Mouse (Mus musculus): ENCODE results near the gene Plekhg5. TPM values are rescaled to one million over a fixed set of nuclear protein-coding genes. Genes with fewer than 3 reads are reported as not detected.
"Not testable (repeated sequence)": the region's sequence is repeated elsewhere in the genome, so short reads cannot be mapped to it uniquely, and the experiment has no call there.

The Plekhg5 gene
- polyA plus RNA-seq, 1 experiment from 2014 or later: 9.0 TPM

GRCm38 (mm10) chr4:152032922-152033321, 39.4 kb upstream of the Plekhg5 start:
- Histone ChIP-seq H3K9me3 (ENCODE audit: control insufficient read depth, low read length) (no peaks in the 10 kb centered on the region), H3K27ac (ENCODE audit: low read depth) (no peak overlapping the region), H3K9ac (ENCODE audit: low read length) (no peak overlapping the region), H3K36me3 (ENCODE audit: control insufficient read depth, insufficient read depth, low read length) (no peaks in the 10 kb centered on the region), H3K4me1 (replicated peaks; ENCODE audit: control insufficient read depth, insufficient read depth, low read length) (peaks cover 6% of the 10 kb centered on the region; the same call in 1 of the 2 replicates), H3K4me2 (ENCODE audit: low read length) (no peak overlapping the region), H3K4me3 (ENCODE audit: low read depth, low read length) (no peak overlapping the region), H3K27me3 (replicated peaks; ENCODE audit: control insufficient read depth, insufficient read depth, low read length) (no peaks in the 10 kb centered on the region)
- DNase-seq (ENCODE audit: low spot score) (no peak), ATAC-seq (replicated peaks; ENCODE audit: low FRiP score, low TSS enrichment, low read depth) (no peak)
- WGBS: 85% methylated on average over 13 of the region's 13 CpGs

GRCm38 (mm10) chr4:152036464-152036863, 35.8 kb upstream of the Plekhg5 start:
- not testable (repeated sequence) for H3K9ac ChIP-seq (ENCODE audit: low read length); H3K4me3 ChIP-seq (ENCODE audit: low read depth, low read length); H3K27ac ChIP-seq (ENCODE audit: low read depth); H3K27me3 ChIP-seq (replicated peaks; ENCODE audit: control insufficient read depth, insufficient read depth, low read length); H3K9me3 ChIP-seq (ENCODE audit: control insufficient read depth, low read length); H3K4me1 ChIP-seq (replicated peaks; ENCODE audit: control insufficient read depth, insufficient read depth, low read length); H3K36me3 ChIP-seq (ENCODE audit: control insufficient read depth, insufficient read depth, low read length); H3K4me2 ChIP-seq (ENCODE audit: low read length); ATAC-seq (replicated peaks; ENCODE audit: low FRiP score, low TSS enrichment, low read depth); DNase-seq (ENCODE audit: low spot score)
- 87% methylated on average over 6 of the region's 6 CpGs for WGBS

- Histone ChIP-seq H3K4me3 (ENCODE audit: low read depth, low read length) (peak within 1 kb of the TSS; percentile 99), H3K4me1 (replicated peaks; ENCODE audit: control insufficient read depth, insufficient read depth, low read length) (peaks cover 8% of the 10 kb centered on the region), H3K4me2 (ENCODE audit: low read length) (peak within 1 kb of the TSS; percentile 97), H3K9ac (ENCODE audit: low read length) (peak within 1 kb of the TSS; percentile 75), H3K27me3 (replicated peaks; ENCODE audit: control insufficient read depth, insufficient read depth, low read length) (no peaks in the 10 kb centered on the region), H3K27ac (ENCODE audit: low read depth) (no peak within 1 kb of the TSS), H3K9me3 (ENCODE audit: control insufficient read depth, low read length) (no peaks in the 10 kb centered on the region), H3K36me3 (ENCODE audit: control insufficient read depth, insufficient read depth, low read length) (peaks cover 25% of the 10 kb centered on the region)
- WGBS: 49% methylated on average over 10 of the region's 10 CpGs
- ATAC-seq (replicated peaks; ENCODE audit: low FRiP score, low TSS enrichment, low read depth) (no peak), DNase-seq (ENCODE audit: low spot score) (no peak)
Measured at GRCm38 (mm10) chr4:152038225-152038984, 33.9 kb upstream of the Plekhg5 start, which contains the start of gene Tas1r1. TSS of gene Tas1r1 (minus strand) at chr4:152038568.

GRCm38 (mm10) chr4:152038985-152039830, 33.1 kb upstream of the Plekhg5 start, which contains the start of gene Nol9:
TSS of gene Nol9 (plus strand) at chr4:152039321.
- WGBS: under 1% methylated on average over 70 of the region's 86 CpGs
- H3K4me2 ChIP-seq (ENCODE audit: low read length): peak within 1 kb of the TSS; percentile 97
- ATAC-seq (replicated peaks; ENCODE audit: low FRiP score, low TSS enrichment, low read depth) (peak; percentile 88), DNase-seq (ENCODE audit: low spot score) (peak; percentile 98)
- H3K9ac ChIP-seq (ENCODE audit: low read length): peak within 1 kb of the TSS; percentile 75
- peak within 1 kb of the TSS; percentile 99 for H3K4me3 ChIP-seq (ENCODE audit: low read depth, low read length)
- no peaks in the 10 kb centered on the region for H3K27me3 ChIP-seq (replicated peaks; ENCODE audit: control insufficient read depth, insufficient read depth, low read length)
- H3K4me1 ChIP-seq (replicated peaks; ENCODE audit: control insufficient read depth, insufficient read depth, low read length): peaks cover 8% of the 10 kb centered on the region
- H3K9me3 ChIP-seq (ENCODE audit: control insufficient read depth, low read length): no peaks in the 10 kb centered on the region
- no peak within 1 kb of the TSS for H3K27ac ChIP-seq (ENCODE audit: low read depth)
- peaks cover 33% of the 10 kb centered on the region for H3K36me3 ChIP-seq (ENCODE audit: control insufficient read depth, insufficient read depth, low read length)

GRCm38 (mm10) chr4:152039831-152040310, 32.4 kb upstream of the Plekhg5 start:
- H3K9me3 ChIP-seq (ENCODE audit: control insufficient read depth, low read length): no peaks in the 10 kb centered on the region
- 3% methylated on average over 25 of the region's 25 CpGs for WGBS
- no peak for ATAC-seq (replicated peaks; ENCODE audit: low FRiP score, low TSS enrichment, low read depth)
- no peak for DNase-seq (ENCODE audit: low spot score)
- H3K36me3 ChIP-seq (ENCODE audit: control insufficient read depth, insufficient read depth, low read length): peaks cover 40% of the 10 kb centered on the region
- peak overlapping the region; percentile 75 for H3K9ac ChIP-seq (ENCODE audit: low read length)
- peaks cover 8% of the 10 kb centered on the region for H3K4me1 ChIP-seq (replicated peaks; ENCODE audit: control insufficient read depth, insufficient read depth, low read length)
- peak overlapping the region; percentile 99 for H3K4me3 ChIP-seq (ENCODE audit: low read depth, low read length)
- peak overlapping the region; percentile 97 for H3K4me2 ChIP-seq (ENCODE audit: low read length)
- H3K27ac ChIP-seq (ENCODE audit: low read depth): no peak overlapping the region
- H3K27me3 ChIP-seq (replicated peaks; ENCODE audit: control insufficient read depth, insufficient read depth, low read length): no peaks in the 10 kb centered on the region

DNA sequence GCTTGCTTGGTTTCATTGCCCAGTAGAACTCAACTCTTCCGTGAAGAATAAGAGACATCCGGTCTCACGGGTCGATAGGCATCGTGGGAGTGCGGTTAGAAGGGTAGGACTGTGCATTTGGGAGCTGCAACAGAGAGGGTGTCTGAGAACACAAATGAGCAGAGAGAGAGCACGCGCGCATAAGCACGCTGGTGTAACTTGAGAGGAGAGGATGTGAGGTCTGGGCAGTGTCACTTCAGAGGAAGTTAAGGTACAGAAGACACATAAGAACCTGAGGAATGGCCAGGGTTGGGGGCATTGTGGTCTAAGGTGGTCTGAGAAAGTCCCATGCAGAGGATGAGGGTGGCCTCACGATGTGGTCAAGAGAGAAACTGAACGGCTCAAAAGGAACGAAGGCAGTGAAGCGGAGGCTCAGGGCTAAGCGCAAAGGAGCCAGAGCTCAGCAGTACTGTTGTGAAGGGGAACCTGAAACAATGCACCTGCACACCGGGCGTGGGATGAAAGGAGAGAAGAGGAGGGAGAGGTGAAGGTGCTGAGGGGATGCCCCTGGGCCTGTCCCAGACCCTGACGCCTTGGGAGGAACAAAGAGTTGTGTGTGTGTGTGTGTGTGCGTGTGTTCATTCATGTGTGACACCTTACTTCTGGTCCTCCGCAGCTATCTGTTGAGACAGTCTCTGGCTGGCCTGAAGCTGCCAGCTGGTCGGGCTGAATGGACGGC, 30.2 kb upstream of the Plekhg5 start:
- Histone ChIP-seq H3K4me3 (ENCODE audit: low read depth, low read length) (no peak overlapping the region), H3K4me1 (replicated peaks; ENCODE audit: control insufficient read depth, insufficient read depth, low read length) (peaks cover 8% of the 10 kb centered on the region), H3K27ac (ENCODE audit: low read depth) (no peak overlapping the region), H3K9me3 (ENCODE audit: control insufficient read depth, low read length) (no peaks in the 10 kb centered on the region), H3K4me2 (ENCODE audit: low read length) (no peak overlapping the region), H3K9ac (ENCODE audit: low read length) (no peak overlapping the region), H3K27me3 (replicated peaks; ENCODE audit: control insufficient read depth, insufficient read depth, low read length) (no peaks in the 10 kb centered on the region), H3K36me3 (ENCODE audit: control insufficient read depth, insufficient read depth, low read length) (peaks cover 62% of the 10 kb centered on the region)
- WGBS: 96% methylated on average over 22 of the region's 22 CpGs
- DNase-seq (ENCODE audit: low spot score) (no peak), ATAC-seq (replicated peaks; ENCODE audit: low FRiP score, low TSS enrichment, low read depth) (no peak)

DNA sequence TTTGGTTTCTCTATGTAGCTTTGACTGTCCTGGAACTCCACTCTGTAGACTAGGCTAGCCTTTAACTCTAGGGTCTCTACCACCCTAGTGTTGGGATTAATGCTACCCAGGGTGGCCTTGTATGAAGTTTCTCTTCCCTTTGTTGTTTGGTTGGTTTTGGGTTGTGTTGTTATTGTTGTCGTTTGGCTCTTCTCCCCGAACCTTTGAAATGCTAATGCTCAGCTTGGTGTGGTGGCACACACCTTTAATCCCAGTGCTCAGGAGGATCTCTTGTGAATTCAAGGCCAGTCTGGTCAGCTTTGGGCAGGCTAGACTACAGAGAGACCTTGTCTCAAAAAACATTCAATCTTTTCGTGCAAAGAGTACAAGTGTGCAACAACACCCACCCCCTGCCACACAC, 29.1 kb upstream of the Plekhg5 start:
- ATAC-seq (replicated peaks; ENCODE audit: low FRiP score, low TSS enrichment, low read depth) (no peak), DNase-seq (ENCODE audit: low spot score) (no peak)
- H3K4me2 ChIP-seq (ENCODE audit: low read length): no peak overlapping the region
- WGBS: 77% methylated on average over 3 of the region's 3 CpGs
- H3K4me1 ChIP-seq (replicated peaks; ENCODE audit: control insufficient read depth, insufficient read depth, low read length): peaks cover 8% of the 10 kb centered on the region
- no peak overlapping the region for H3K27ac ChIP-seq (ENCODE audit: low read depth)
- no peak overlapping the region for H3K9ac ChIP-seq (ENCODE audit: low read length)
- H3K9me3 ChIP-seq (ENCODE audit: control insufficient read depth, low read length): no peaks in the 10 kb centered on the region
- H3K27me3 ChIP-seq (replicated peaks; ENCODE audit: control insufficient read depth, insufficient read depth, low read length): no peaks in the 10 kb centered on the region
- H3K36me3 ChIP-seq (ENCODE audit: control insufficient read depth, insufficient read depth, low read length): peaks cover 73% of the 10 kb centered on the region
- H3K4me3 ChIP-seq (ENCODE audit: low read depth, low read length): no peak overlapping the region

GRCm38 (mm10) chr4:152044609-152045008, 27.7 kb upstream of the Plekhg5 start:
- H3K9me3 ChIP-seq (ENCODE audit: control insufficient read depth, low read length): no peaks in the 10 kb centered on the region
- no peak for ATAC-seq (replicated peaks; ENCODE audit: low FRiP score, low TSS enrichment, low read depth)
- H3K4me3 ChIP-seq (ENCODE audit: low read depth, low read length): no peak overlapping the region
- DNase-seq (ENCODE audit: low spot score): no peak
- H3K27ac ChIP-seq (ENCODE audit: low read depth): no peak overlapping the region
- H3K4me1 ChIP-seq (replicated peaks; ENCODE audit: control insufficient read depth, insufficient read depth, low read length): peaks cover 8% of the 10 kb centered on the region
- H3K27me3 ChIP-seq (replicated peaks; ENCODE audit: control insufficient read depth, insufficient read depth, low read length): no peaks in the 10 kb centered on the region
- H3K36me3 ChIP-seq (ENCODE audit: control insufficient read depth, insufficient read depth, low read length): peaks cover 86% of the 10 kb centered on the region
- no peak overlapping the region for H3K9ac ChIP-seq (ENCODE audit: low read length)
- 79% methylated on average over 6 of the region's 6 CpGs for WGBS
- H3K4me2 ChIP-seq (ENCODE audit: low read length): no peak overlapping the region
